Mouse (Mus musculus) lung, postnatal 0 days (tissue): Measurements from ENCODE around the gene Suclg2. TPM values are rescaled to one million over a fixed set of nuclear protein-coding genes. Genes with fewer than 3 reads are reported as not detected.

Source experiments
- ATAC-seq: fragments of 200-750 bp; cut with Nextera tagmentation; 2 replicates; pipeline ENCODE4 v1.8.0; 2017; ENCODE audit warnings: moderate library complexity
- DNase-seq: peaks from one replicate; pipeline ENCODE4 v3.0.0-alpha.2; 2016; ENCODE audit warnings: low spot score
- H3K27ac ChIP-seq: fragments of 300-500 bp; sonication (generic); 2 replicates; pipeline ENCODE4 v1.5.1; 2014; ENCODE audit warnings: antibody characterized with exemption, mild to moderate bottlenecking, low read length, mixed read lengths
- H3K27me3 ChIP-seq: fragments of 300-500 bp; sonication (generic); replicated peaks from 2 replicates; pipeline ENCODE4 v1.6.1; 2014; ENCODE audit warnings: low read length, mixed read lengths; ENCODE audit not compliant: insufficient read depth
- H3K36me3 ChIP-seq: fragments of 300-500 bp; sonication (generic); 2 replicates; pipeline ENCODE4 v1.6.1; 2014; ENCODE audit warnings: low read length, mixed read lengths; ENCODE audit not compliant: insufficient read depth
- H3K4me1 ChIP-seq: fragments of 300-500 bp; sonication (generic); 2 replicates; pipeline ENCODE4 v1.6.1; 2014; ENCODE audit warnings: antibody characterized with exemption, low read depth, low read length, mixed read lengths; ENCODE audit not compliant: insufficient read depth
- H3K4me2 ChIP-seq: fragments of 300-500 bp; sonication (generic); replicated peaks from 2 replicates; pipeline ENCODE4 v1.6.1; 2014; ENCODE audit warnings: low read depth, mild to moderate bottlenecking, low read length, moderate library complexity, mixed read lengths
- H3K4me3 ChIP-seq: fragments of 300-500 bp; sonication (generic); 2 replicates; pipeline ENCODE4 v1.5.1; 2014; ENCODE audit warnings: low read depth, low read length
- H3K9ac ChIP-seq: fragments of 300-500 bp; sonication (generic); replicated peaks from 2 replicates; pipeline ENCODE4 v1.6.1; 2014; ENCODE audit warnings: low read depth, mild to moderate bottlenecking
- H3K9me3 ChIP-seq: fragments of 300-500 bp; sonication (generic); 2 replicates; pipeline ENCODE4 v1.6.1; 2016; ENCODE audit warnings: low read length, mixed read lengths
- CTCF ChIP-seq: IDR thresholded peaks from 2 replicates; pipeline ENCODE4 v1.5.1; 2016; ENCODE audit warnings: antibody characterized with exemption, mild to moderate bottlenecking
- EP300 ChIP-seq: IDR thresholded peaks from 2 replicates; pipeline ENCODE4 v1.6.1; 2016; ENCODE audit warnings: antibody characterized with exemption, mild to moderate bottlenecking, control low read depth
- WGBS: fragments of 180-500 bp; shearing (Covaris S2); extraction: QIAGEN DNeasy Blood & Tissue Kit; methylation state at CpG from one replicate; pipeline ENCODE4 v1.1.7; 2014; 5-methylcytosine and 5-hydroxymethylcytosine counted together
- polyA plus RNA-seq: library from polyadenylated mRNA; unstranded; fragments of >200 nt; fragmentation: Nextera tagmentation; extraction: Ambion mirVana; gene quantifications from 2 replicates; pipeline ENCODE4 v1.2.1, GENCODE M21; 2015

The Suclg2 gene
- polyA plus RNA-seq, 1 experiment from 2014 or later, result 37.4 TPM

- H3K4me2 ChIP-seq, result no peak overlapping the region
- no peak overlapping the region for H3K27ac ChIP-seq
- DNase-seq, result no peak
- ATAC-seq, result no peak
- H3K36me3 ChIP-seq, result no peaks in the 10 kb centered on the region
- 70% methylated on average over 7 of the region's 7 CpGs for WGBS
- 0 out of 2 replicates have a peak, but pooled peaks have one; percentile 22 for TF ChIP-seq CTCF
- no peak for TF ChIP-seq EP300
- H3K4me3 ChIP-seq, result no peak overlapping the region
- no peaks in the 10 kb centered on the region for H3K9me3 ChIP-seq
- H3K4me1 ChIP-seq, result no peaks in the 10 kb centered on the region; the same call in 1 of the 2 replicates
- H3K27me3 ChIP-seq, result no peaks in the 10 kb centered on the region
- H3K9ac ChIP-seq, result no peak overlapping the region
These were observed 172.3 kb downstream of the Suclg2 start for GRCm38 (mm10) chr6:95546189-95546832.

DNA sequence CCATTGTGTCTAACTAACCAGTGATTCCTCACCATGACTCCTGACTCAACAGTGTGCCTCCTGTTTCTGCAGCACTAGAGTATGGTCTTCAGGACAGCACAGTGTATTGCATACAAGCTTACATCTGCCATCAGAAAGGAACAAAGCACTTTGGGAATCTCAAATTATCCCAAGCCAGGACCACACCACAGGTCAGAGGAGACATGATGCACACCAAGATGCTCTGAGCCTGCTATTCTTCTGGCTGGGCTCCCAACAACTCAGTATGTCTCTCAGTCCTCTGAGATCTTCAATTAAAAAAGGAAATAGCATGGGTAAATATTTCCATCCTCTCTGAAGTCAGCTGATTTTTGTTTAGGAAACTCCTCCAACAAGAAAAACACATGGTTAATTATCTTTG lies 172.9 kb downstream of the Suclg2 start:
- 0 out of 2 replicates have a peak, but pooled peaks have one; percentile 44 for TF ChIP-seq EP300
- no peak for TF ChIP-seq CTCF
- no peaks in the 10 kb centered on the region for H3K27me3 ChIP-seq
- no peaks in the 10 kb centered on the region for H3K9me3 ChIP-seq
- no peaks in the 10 kb centered on the region for H3K36me3 ChIP-seq
- no peak overlapping the region for H3K4me2 ChIP-seq
- H3K4me1 ChIP-seq, result no peaks in the 10 kb centered on the region; the same call in 1 of the 2 replicates
- DNase-seq, result no peak
- peak; percentile 21; the same call in 1 of the 2 replicates for ATAC-seq
- H3K4me3 ChIP-seq, result no peak overlapping the region
- H3K27ac ChIP-seq, result no peak overlapping the region
- no peak overlapping the region for H3K9ac ChIP-seq

DNA sequence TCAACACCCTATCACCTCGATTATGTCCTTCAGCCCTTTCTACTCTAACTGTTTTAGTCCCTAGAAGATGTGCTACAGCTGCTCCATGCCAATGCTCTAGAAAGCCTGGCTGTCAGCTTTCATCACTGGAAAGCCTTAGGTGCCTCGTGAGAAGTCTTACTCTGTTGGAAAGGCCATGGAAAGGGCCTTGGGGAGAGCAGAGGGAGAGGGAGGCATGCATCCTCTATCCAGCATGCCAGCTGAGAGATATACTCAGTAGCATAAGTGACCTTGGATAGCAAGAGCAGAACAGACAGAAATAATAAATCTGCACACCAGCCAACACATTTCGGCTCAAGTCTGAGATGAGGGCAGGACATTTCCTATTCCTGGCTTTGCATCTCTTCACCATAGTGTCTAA lies 173.3 kb downstream of the Suclg2 start:
- Histone ChIP-seq H3K4me1 (no peaks in the 10 kb centered on the region; the same call in 1 of the 2 replicates), H3K4me3 (no peak overlapping the region), H3K4me2 (no peak overlapping the region), H3K27me3 (no peaks in the 10 kb centered on the region), H3K9me3 (no peaks in the 10 kb centered on the region), H3K36me3 (no peaks in the 10 kb centered on the region), H3K9ac (no peak overlapping the region), H3K27ac (no peak overlapping the region)
- 66% methylated on average over 3 of the region's 3 CpGs for WGBS
- no peak for TF ChIP-seq CTCF
- no peak for DNase-seq
- ATAC-seq, result no peak

DNA sequence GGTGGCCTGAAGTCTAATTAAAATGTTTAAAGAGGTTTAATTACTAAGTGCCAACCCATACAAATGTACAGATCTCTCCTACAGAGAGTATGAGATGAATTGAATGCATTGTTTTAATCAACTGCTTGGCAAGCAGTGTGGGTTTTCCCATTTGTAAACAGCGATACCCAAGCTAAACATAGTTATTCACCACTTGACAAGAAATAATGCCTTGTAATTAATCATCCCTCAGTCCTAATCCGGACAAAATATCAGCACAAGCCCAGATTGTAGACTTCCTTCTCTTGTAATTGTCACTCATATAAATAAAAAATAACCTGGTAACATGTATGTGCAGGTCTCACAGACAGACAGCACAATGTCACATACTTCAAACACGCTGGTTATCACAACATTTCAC lies 183.4 kb downstream of the Suclg2 start:
- Histone ChIP-seq H3K4me3 (no peak overlapping the region), H3K4me2 (no peak overlapping the region), H3K27me3 (no peaks in the 10 kb centered on the region), H3K36me3 (no peaks in the 10 kb centered on the region), H3K9me3 (no peaks in the 10 kb centered on the region), H3K9ac (no peak overlapping the region), H3K4me1 (no peaks in the 10 kb centered on the region), H3K27ac (no peak overlapping the region)
- TF ChIP-seq CTCF (no peak), EP300 (peak; percentile 62)
- peak; percentile 39 for DNase-seq
- ATAC-seq, result peak; percentile 52; the same call in 1 of the 2 replicates
- 56% methylated on average over 3 of the region's 3 CpGs for WGBS

GRCm38 (mm10) chr6:95519846-95520245 lies 198.8 kb downstream of the Suclg2 start:
- no peak overlapping the region for H3K4me3 ChIP-seq
- no peaks in the 10 kb centered on the region for H3K4me1 ChIP-seq
- no peak overlapping the region for H3K9ac ChIP-seq
- H3K27me3 ChIP-seq, result no peaks in the 10 kb centered on the region
- H3K27ac ChIP-seq, result no peak overlapping the region
- WGBS, result 41% methylated on average over 2 of the region's 2 CpGs
- DNase-seq, result peak; percentile 13
- ATAC-seq, result peak; percentile 25; the same call in 1 of the 2 replicates
- no peaks in the 10 kb centered on the region for H3K9me3 ChIP-seq
- TF ChIP-seq CTCF, result no peak
- TF ChIP-seq EP300, result no peak
- H3K36me3 ChIP-seq, result no peaks in the 10 kb centered on the region
- no peak overlapping the region for H3K4me2 ChIP-seq

DNA sequence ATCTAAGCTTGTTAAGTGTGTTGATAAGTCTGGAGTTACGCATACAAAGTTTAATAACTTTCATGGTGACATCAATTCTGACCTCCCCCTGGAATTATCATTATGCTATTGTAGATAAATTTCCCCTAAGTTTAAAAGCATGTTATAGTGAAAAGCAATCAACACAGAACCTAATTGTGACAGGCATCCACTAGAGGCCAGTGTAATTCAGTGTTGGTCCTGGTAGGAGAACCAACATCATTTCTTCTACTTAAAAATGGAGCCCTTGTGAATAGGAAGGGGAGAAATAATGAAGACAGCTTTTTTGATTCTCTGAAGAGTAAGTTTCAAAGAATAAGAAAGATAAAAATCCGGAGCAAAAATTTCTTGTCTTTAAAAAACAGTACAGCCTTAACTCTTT lies 200.2 kb downstream of the Suclg2 start:
- Histone ChIP-seq H3K4me1 (no peaks in the 10 kb centered on the region), H3K9me3 (no peaks in the 10 kb centered on the region), H3K9ac (no peak overlapping the region), H3K27me3 (no peaks in the 10 kb centered on the region), H3K36me3 (no peaks in the 10 kb centered on the region), H3K27ac (no peak overlapping the region), H3K4me2 (no peak overlapping the region), H3K4me3 (no peak overlapping the region)
- 75% methylated on average over 2 of the region's 2 CpGs for WGBS
- DNase-seq (peak; percentile 12), ATAC-seq (no peak)
- TF ChIP-seq EP300 (no peak), CTCF (peak; percentile 60)
